Mouse (Mus musculus): Measurements from ENCODE around the gene Top3b. TPM values are rescaled to one million over a fixed set of nuclear protein-coding genes. Genes with fewer than 3 reads are reported as not detected.

The Top3b gene
- polyA plus RNA-seq, 1 experiment from 2014 or later, result 76.9 TPM

GRCm38 (mm10) chr16:16865696-16866561 lies 4.6 kb upstream of the Top3b start:
- H3K9ac ChIP-seq, result no peak overlapping the region
- no peak for TF ChIP-seq CTCF (IDR thresholded peaks at IDR 0.05; ENCODE audit: low read depth)
- H3K27ac ChIP-seq (ENCODE audit: low read depth), result peak overlapping the region; percentile 55
- ATAC-seq (ENCODE audit: insufficient read depth) (no peak), DNase-seq (peak; percentile 37)
- WGBS, result 37% methylated on average over 5 of the region's 5 CpGs
- H3K27me3 ChIP-seq (ENCODE audit: insufficient read depth, low read length), result no peaks in the 10 kb centered on the region
- H3K36me3 ChIP-seq (ENCODE audit: insufficient read depth), result no peaks in the 10 kb centered on the region
- no peak overlapping the region for H3K4me3 ChIP-seq (ENCODE audit: low read depth, low read length)
- H3K9me3 ChIP-seq (ENCODE audit: low read depth, low read length), result no peaks in the 10 kb centered on the region
- no peaks in the 10 kb centered on the region for H3K4me1 ChIP-seq (ENCODE audit: insufficient read depth)
- H3K4me2 ChIP-seq, result no peak overlapping the region

GRCm38 (mm10) chr16:16870241-16870616 lies 307 bp upstream of the Top3b start:
- no peak for TF ChIP-seq CTCF (IDR thresholded peaks at IDR 0.05; ENCODE audit: low read depth)
- Histone ChIP-seq H3K4me2 (peak overlapping the region; percentile 83), H3K4me3 (ENCODE audit: low read depth, low read length) (peak overlapping the region; percentile 75), H3K36me3 (ENCODE audit: insufficient read depth) (no peaks in the 10 kb centered on the region), H3K9ac (peak overlapping the region; percentile 93), H3K4me1 (ENCODE audit: insufficient read depth) (peaks cover 4% of the 10 kb centered on the region; the same call in 1 of the 2 replicates), H3K27me3 (ENCODE audit: insufficient read depth, low read length) (no peaks in the 10 kb centered on the region), H3K27ac (ENCODE audit: low read depth) (peak overlapping the region; percentile 98; the same call in 1 of the 2 replicates), H3K9me3 (ENCODE audit: low read depth, low read length) (no peaks in the 10 kb centered on the region)
- ATAC-seq (ENCODE audit: insufficient read depth), result peak; percentile 47
- DNase-seq, result no peak
- 32% methylated on average over 7 of the region's 7 CpGs for WGBS

DNA sequence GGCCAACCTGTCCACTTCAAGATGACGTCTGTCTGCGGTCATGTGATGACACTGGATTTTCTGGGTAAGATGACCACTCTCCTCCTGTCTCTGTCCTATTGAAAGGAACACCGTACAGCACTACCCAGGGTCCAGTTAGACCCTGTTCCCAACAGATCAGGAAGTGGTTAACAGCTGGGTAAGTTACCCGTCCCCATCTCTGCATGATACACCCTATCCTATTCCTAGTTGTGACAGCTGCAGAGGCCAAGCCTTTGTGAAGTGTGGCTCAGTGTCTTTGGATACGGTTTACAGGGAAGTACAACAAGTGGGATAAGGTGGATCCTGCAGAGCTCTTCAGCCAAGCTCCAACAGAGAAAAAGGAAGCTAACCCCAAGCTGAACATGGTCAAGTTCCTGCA lies 8.5 kb downstream of the Top3b start:
- Histone ChIP-seq H3K9ac (no peak overlapping the region), H3K27ac (ENCODE audit: low read depth) (no peak overlapping the region), H3K9me3 (ENCODE audit: low read depth, low read length) (no peaks in the 10 kb centered on the region), H3K27me3 (ENCODE audit: insufficient read depth, low read length) (no peaks in the 10 kb centered on the region), H3K4me1 (ENCODE audit: insufficient read depth) (no peaks in the 10 kb centered on the region), H3K4me3 (ENCODE audit: low read depth, low read length) (no peak overlapping the region), H3K4me2 (no peak overlapping the region), H3K36me3 (ENCODE audit: insufficient read depth) (peaks cover 74% of the 10 kb centered on the region)
- TF ChIP-seq CTCF (IDR thresholded peaks at IDR 0.05; ENCODE audit: low read depth), result no peak
- ATAC-seq (ENCODE audit: insufficient read depth), result no peak
- DNase-seq, result no peak
- 86% methylated on average over 5 of the region's 5 CpGs for WGBS

DNA sequence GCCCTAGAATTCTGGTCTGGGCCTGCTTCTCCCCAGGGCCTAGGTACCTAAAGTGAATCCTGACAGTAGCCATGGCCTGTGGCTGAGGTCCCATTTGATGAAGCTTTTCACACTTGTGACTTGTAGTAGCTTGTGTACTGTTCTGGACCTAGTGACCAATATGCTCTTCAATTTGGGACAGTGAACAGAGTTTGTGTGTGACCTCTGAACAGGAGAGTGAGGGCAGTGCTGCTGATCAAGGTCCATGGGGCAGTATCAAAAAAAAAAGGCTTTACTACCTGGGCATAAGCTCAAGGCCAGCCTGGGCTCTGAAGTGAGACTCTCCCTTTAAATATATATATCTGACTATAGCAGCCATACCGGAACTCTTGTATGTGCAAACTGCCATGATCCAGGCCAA lies 17.8 kb downstream of the Top3b start:
- ATAC-seq (ENCODE audit: insufficient read depth), result no peak
- WGBS, result 96% methylated on average over 1 of the region's 1 CpGs
- peaks cover 98% of the 10 kb centered on the region for H3K36me3 ChIP-seq (ENCODE audit: insufficient read depth)

GRCm38 (mm10) chr16:16892366-16892765 lies 21.8 kb downstream of the Top3b start:
- TF ChIP-seq CTCF (IDR thresholded peaks at IDR 0.05; ENCODE audit: low read depth), result no peak
- ATAC-seq (ENCODE audit: insufficient read depth), result no peak

More for the DNA sequence above, 17.8 kb downstream of the Top3b start:
- no peak overlapping the region for H3K4me3 ChIP-seq (ENCODE audit: low read depth, low read length)
- no peaks in the 10 kb centered on the region for H3K4me1 ChIP-seq (ENCODE audit: insufficient read depth)
- no peak overlapping the region for H3K4me2 ChIP-seq
- no peak overlapping the region for H3K27ac ChIP-seq (ENCODE audit: low read depth)
- no peak overlapping the region for H3K9ac ChIP-seq
- H3K9me3 ChIP-seq (ENCODE audit: low read depth, low read length), result no peaks in the 10 kb centered on the region
- no peaks in the 10 kb centered on the region for H3K27me3 ChIP-seq (ENCODE audit: insufficient read depth, low read length)
- TF ChIP-seq CTCF (IDR thresholded peaks at IDR 0.05; ENCODE audit: low read depth), result no peak
- DNase-seq, result no peak

DNA sequence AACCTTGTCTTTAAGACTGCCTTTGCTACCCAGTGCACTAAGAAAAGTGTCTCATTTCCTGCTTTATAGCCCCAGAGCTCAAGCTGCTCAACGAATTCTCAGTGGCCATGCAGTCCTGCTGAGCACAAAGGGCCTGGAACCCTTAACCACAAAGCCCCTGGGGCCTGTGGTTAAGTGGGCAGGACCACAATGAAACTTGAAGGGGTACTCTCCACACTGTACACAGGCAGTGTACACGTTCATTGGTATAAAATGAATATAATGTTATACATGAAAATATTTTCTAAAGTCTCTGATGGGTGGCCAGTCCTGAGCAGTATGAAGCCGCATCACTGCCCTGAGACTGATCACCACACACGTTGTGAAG lies 25.5 kb downstream of the Top3b start:
- H3K4me3 ChIP-seq (ENCODE audit: low read depth, low read length), result no peak overlapping the region; the same call in 1 of the 2 replicates
- ATAC-seq (ENCODE audit: insufficient read depth) (peak; percentile 66), DNase-seq (no peak)
- no peaks in the 10 kb centered on the region for H3K27me3 ChIP-seq (ENCODE audit: insufficient read depth, low read length)
- TF ChIP-seq CTCF (IDR thresholded peaks at IDR 0.05; ENCODE audit: low read depth), result no peak
- no peak overlapping the region for H3K9ac ChIP-seq
- peak overlapping the region; percentile 18; the same call in 1 of the 2 replicates for H3K27ac ChIP-seq (ENCODE audit: low read depth)
- H3K4me1 ChIP-seq (ENCODE audit: insufficient read depth), result no peaks in the 10 kb centered on the region
- peaks cover 31% of the 10 kb centered on the region for H3K36me3 ChIP-seq (ENCODE audit: insufficient read depth)
- no peaks in the 10 kb centered on the region for H3K9me3 ChIP-seq (ENCODE audit: low read depth, low read length)
- H3K4me2 ChIP-seq, result peak overlapping the region; percentile 74; the same call in 1 of the 2 replicates
- WGBS, result 24% methylated on average over 4 of the region's 4 CpGs

More at GRCm38 (mm10) chr16:16892366-16892765, 21.8 kb downstream of the Top3b start:
- WGBS, result 91% methylated on average over 7 of the region's 7 CpGs
- Histone ChIP-seq H3K4me3 (ENCODE audit: low read depth, low read length) (no peak overlapping the region), H3K27ac (ENCODE audit: low read depth) (no peak overlapping the region), H3K9me3 (ENCODE audit: low read depth, low read length) (no peaks in the 10 kb centered on the region), H3K36me3 (ENCODE audit: insufficient read depth) (peaks cover 65% of the 10 kb centered on the region), H3K4me1 (ENCODE audit: insufficient read depth) (no peaks in the 10 kb centered on the region), H3K27me3 (ENCODE audit: insufficient read depth, low read length) (no peaks in the 10 kb centered on the region), H3K9ac (no peak overlapping the region), H3K4me2 (no peak overlapping the region)
- DNase-seq, result no peak

- under 1% methylated on average over 29 of the region's 29 CpGs for WGBS
- H3K9me3 ChIP-seq (ENCODE audit: low read depth, low read length), result no peaks in the 10 kb centered on the region
- H3K4me3 ChIP-seq (ENCODE audit: low read depth, low read length), result peak within 1 kb of the TSS; percentile 65
- no peaks in the 10 kb centered on the region for H3K4me1 ChIP-seq (ENCODE audit: insufficient read depth)
- peak; percentile 97 for DNase-seq
- peak within 1 kb of the TSS; percentile 65 for H3K9ac ChIP-seq
- peak; percentile 94 for TF ChIP-seq CTCF (IDR thresholded peaks at IDR 0.05; ENCODE audit: low read depth)
- peak within 1 kb of the TSS; percentile 74 for H3K4me2 ChIP-seq
- peak within 1 kb of the TSS; percentile 39 for H3K27ac ChIP-seq (ENCODE audit: low read depth)
- H3K27me3 ChIP-seq (ENCODE audit: insufficient read depth, low read length), result no peaks in the 10 kb centered on the region
- peak; percentile 93 for ATAC-seq (ENCODE audit: insufficient read depth)
- H3K36me3 ChIP-seq (ENCODE audit: insufficient read depth), result peaks cover 26% of the 10 kb centered on the region
Observed at GRCm38 (mm10) chr16:16896382-16897055, 26.0 kb downstream of the Top3b start, which contains the start of gene Ppm1f. TSS of gene Ppm1f (plus strand) at chr16:16896469.

Measured in lung, embryonic 14.5 days (tissue).